Mouse (Mus musculus) right cerebral cortex, postnatal 4 days (tissue): Measurements from ENCODE around the gene Rap1a.
"Not testable (repeated sequence)": the region's sequence is repeated elsewhere in the genome, so short reads cannot be mapped to it uniquely, and the experiment has no call there.

Experiments used
- DNase-seq: peaks from one replicate; pipeline ENCODE4 v3.0.0-alpha.2; 2022

Rap1a gene

GRCm38 (mm10) chr3:105711741-105712140, 89.4 kb downstream of the Rap1a start:
- DNase-seq = no peak

GRCm38 (mm10) chr3:105710246-105710645, 90.9 kb downstream of the Rap1a start:
- peak; percentile 65 for DNase-seq

- no peak for DNase-seq
Measured at GRCm38 (mm10) chr3:105707590-105707989, 93.5 kb downstream of the Rap1a start.

GRCm38 (mm10) chr3:105706366-105707020, 94.6 kb downstream of the Rap1a start:
- peak; percentile 39 for DNase-seq

GRCm38 (mm10) chr3:105705561-105705960, 95.6 kb downstream of the Rap1a start:
- no peak for DNase-seq

GRCm38 (mm10) chr3:105705061-105705549, 96.0 kb downstream of the Rap1a start:
- peak; percentile 69 for DNase-seq

GRCm38 (mm10) chr3:105704031-105705008, 96.8 kb downstream of the Rap1a start, which contains the start of gene Inka2:
Gene Inka2, plus strand, starts transcription at chr3:105704599.
- DNase-seq = peak; percentile 68

DNA sequence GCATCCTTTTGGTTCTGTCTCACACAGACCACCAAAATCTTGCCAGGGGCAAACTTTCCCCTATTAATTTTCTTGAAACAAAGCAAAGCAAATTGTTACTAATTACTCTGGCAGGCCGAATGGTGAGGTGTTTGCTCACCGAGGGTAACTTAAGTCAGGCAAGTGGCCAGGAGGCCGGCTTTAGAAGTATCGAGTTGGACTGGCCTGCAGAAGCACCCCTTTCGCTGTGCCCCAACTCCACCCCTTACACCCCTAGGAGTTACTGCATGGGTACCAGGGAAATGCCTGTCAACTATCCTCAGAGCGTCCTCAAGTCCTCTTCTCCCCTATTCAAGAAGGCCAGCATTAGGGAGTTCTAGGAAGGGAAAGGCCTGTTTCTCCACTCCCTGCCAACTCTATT, 97.6 kb downstream of the Rap1a start:
- DNase-seq = no peak

DNA sequence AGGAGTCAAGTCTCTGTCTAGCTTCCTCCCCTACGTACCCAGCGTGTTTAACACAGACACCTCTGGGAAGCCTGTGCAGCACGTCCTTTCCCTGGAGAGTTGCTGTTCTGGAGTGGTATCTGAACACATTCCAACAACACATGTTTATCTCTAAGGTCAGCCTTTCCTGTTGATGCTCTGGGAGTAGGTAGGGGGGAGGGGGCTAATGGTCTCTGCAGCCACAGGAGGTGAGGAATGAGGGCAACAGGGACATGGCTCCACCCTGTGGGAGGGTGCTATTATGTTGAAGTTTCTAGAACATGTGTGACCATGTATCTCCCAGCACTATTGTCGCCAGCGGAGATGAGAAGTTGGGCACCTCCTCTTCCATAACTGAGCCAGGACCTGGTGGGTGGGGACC, 99.7 kb downstream of the Rap1a start:
- DNase-seq = no peak

GRCm38 (mm10) chr3:105700786-105701185, 100.3 kb downstream of the Rap1a start:
- not testable (repeated sequence) for DNase-seq

DNA sequence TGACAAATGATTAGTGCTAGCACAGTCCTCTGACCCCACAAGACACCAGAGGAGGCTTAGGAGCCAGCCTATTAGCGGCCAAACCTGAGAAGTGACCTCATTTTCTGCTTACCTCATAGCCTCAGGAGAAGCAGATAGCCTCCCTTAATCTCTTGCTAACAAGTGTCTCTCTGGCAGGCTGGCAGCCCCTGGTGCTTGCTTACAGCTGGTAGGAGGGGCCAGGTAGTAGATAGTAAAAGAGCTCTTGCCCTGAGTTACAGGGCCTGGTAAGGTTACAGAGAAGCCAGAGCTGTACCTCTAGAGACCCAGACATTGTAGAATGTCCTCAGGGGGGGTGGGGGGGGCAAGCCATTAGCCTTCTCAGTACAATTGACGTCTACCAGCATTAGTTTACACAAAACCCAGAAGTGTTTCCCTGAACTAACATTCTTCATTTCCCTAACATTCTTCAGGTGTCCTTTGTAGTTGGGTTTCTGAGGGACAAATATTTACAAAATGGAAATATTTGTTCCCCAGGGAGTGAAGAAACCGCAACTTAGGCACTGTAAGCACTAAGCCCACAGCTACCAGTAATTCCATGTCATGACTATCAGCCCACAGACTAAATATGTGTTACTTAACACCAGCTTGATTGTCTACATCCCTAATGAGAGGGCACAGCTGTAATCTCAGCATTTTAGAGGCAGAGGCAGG, 101.7 kb downstream of the Rap1a start:
- DNase-seq = no peak

DNA sequence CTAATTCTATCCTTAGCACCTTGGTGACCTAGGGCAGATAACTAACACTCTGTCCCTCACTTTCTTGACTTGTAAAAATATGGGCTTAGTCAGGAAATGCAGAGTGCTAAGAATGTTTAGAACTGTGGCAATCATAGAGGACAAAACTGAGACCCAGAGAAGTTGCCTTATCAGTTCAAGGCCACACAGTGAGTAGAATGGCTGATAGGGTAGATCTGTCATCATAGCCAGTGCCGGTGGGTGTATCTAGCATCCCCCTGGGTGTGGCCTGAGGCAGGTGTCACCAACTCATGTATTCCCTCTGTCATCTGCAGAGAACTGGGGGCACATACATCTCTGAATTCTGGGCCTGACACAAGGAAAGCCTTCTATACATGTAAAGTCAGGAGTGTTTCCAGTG, 102.8 kb downstream of the Rap1a start:
- no peak for DNase-seq

GRCm38 (mm10) chr3:105697148-105697441, 104.0 kb downstream of the Rap1a start:
- DNase-seq = no peak

DNA sequence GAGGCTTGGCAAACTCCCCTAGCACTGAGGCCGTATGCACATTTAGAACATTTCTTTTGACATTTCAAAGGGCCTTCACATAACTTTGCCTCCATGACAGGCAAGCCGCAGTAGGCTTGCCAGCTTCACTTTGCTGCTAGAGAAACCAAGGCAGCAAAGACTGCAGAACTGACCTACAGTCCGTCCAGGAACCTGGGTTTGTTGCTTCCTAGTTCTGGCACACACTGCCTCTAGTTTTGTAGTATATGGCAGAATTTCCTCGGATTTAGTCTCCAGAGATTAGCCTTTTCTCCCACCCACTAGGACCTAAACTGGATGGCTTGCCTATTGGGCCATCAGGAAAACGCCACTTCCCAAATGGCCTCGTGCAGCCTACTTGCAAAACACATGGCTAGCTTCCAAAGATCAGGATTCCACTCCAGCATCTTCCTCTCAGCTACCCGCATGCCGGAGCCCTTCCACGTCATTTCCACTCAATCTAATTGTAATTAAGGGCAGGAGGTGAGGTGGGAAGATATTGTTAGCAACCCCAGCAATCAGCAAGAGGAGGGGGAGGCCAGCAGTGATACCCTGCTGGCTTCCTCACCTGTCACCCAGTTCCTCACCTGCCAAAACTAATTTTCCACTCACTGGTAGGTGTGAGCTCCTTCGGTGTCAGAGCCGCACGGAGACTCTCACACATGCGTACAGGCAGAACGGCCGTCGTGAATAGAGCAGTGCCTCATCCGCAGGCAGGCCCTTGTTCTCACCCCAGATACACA, 104.6 kb downstream of the Rap1a start:
- no peak for DNase-seq

GRCm38 (mm10) chr3:105695476-105696386, 105.4 kb downstream of the Rap1a start:
- DNase-seq = no peak

DNA sequence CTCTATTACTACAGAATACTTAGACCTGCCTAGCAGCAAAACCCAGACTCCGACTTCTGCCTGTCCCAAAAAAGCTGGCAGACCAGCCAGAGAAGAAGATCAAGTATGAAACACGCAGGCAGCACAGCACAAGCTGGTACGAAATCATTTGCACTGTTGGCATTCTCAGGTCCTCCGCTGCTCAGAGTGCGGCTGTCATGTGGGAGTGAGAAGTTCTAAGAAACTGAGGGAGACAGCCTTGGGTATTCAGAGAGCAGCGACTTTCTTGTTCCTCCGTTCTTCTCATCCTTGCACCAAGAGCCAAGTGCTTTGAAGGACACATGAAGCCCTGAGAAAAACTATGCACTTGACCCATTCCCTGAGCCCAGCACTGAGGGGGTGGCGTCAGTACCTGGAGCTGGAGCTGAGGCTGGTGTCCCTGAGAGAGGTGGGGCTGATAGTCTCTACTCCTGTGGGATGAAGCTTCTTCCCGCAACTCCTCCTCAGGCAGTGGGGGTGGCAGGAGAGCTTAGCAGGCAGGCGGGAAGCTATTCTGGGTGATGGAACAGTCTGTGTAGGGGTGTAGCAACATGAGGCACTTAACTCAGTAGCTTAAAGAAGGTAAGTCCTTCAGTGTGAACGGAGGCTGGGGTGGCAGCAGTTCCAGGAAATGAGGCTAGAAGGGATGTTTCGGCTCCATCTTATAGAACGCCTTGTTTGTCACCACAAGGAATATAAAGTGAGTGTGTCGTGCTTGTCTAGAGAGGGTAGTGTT, 107.6 kb downstream of the Rap1a start:
- no peak for DNase-seq

DNA sequence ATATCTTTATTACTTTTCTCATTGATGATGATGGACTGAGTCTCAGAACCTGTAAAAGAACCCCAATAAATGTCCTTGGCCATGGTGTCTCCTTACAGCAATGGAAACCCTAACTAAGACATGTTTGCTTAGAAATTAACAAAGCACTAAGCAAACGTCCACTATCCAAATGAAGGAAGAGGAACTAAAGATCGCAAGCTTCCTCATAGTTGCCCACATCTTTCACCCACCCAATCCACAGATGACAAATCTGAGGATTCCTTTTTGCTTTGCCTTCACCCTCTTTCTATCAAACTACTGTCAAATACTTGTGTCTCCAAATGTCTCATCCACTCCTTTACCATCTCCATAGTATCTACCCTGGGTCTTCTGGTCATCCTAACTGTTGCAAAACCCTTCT, 112.6 kb downstream of the Rap1a start:
- DNase-seq = no peak

GRCm38 (mm10) chr3:105687324-105688060, 113.6 kb downstream of the Rap1a start, which contains the start of gene Ddx20:
Gene Ddx20, minus strand, starts transcription at chr3:105687574.
- DNase-seq = peak; percentile 88

DNA sequence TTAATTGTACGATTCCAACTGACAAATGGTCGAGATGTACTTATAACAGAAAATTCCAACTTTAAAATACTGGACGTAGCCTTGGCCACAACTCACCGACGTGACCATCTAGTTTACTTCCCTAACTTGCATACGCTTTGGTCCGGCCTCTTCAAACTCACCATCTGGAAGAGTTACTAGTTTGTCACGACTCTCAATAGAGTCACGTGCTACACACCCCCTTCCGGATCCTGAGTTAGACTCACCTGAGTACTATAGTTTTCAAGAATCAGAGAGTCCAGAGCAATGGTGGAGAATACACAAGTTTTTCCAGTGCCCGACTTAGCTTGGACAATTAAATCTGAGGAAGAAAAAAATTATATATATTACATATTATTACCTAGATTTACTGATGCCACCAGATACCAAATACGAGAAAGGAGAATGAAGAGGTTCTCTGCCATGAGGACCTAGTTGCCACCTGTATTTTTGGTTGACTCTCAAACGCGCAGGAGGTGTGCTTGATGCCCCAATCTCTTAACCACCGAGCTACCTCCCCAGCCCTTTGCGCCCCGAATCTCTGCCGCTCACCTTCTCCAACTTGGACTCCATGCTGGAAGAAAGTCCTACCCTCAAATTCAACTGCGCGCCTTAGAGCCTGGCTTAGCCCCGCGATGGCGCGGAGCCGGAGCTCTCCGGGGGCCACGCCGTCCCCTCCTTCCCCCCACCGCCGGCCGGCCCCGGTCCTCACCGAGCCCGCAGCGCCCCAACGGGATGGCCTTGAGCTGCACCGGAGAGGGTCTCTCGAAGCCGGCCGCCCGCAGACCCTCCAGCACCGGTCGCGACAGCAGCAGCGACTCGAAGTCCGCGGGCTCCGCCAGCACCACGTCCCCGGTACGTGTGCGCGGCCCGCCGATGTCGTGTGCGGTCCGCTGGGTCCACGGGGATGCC, 114.5 kb downstream of the Rap1a start:
- no peak for DNase-seq
